Mouse (Mus musculus) megakaryocyte, embryonic 14.5 days (primary cell): Measurements from ENCODE around the gene Grk3.

ENCODE experiments used
- FLI1 ChIP-seq: IDR thresholded peaks from 2 replicates; pipeline ENCODE4 v1.6.1; 2012; ENCODE audit warnings: low read length, inconsistent platforms, mixed read lengths
- GATA1 ChIP-seq: IDR thresholded peaks from 3 replicates; pipeline ENCODE4 v1.6.1; 2012; ENCODE audit warnings: mixed read lengths, low read length, inconsistent platforms, borderline replicate concordance

DNA sequence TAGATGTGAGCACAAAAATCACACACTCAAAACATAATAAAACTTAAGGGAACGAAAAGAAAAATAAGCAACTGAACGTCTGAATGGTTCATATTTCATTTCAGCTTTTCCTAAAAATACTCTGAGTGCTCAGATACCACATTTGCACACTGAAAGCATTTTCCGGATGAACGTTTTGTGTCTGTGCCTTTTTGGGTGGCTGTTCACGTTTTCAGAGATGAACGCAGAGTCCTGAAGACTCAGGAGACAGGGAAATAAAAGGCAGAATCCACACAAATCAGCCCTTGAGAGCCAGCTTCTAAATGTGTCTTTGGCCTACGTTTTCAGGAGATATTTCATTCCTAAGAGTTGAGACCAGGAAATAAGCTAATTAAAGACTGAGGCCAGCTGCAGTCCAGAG, 69.7 kb downstream of the Grk3 start:
- TF ChIP-seq GATA1 = no peak
- no peak for TF ChIP-seq FLI1
